Mouse (Mus musculus): Measurements from ENCODE around the gene Pla2g3.

The Pla2g3 gene

GRCm38 (mm10) chr11:3520919-3521318 lies 32.8 kb downstream of the Pla2g3 start:
- no peak for DNase-seq (ENCODE audit: low spot score in 2 of 2)

DNA sequence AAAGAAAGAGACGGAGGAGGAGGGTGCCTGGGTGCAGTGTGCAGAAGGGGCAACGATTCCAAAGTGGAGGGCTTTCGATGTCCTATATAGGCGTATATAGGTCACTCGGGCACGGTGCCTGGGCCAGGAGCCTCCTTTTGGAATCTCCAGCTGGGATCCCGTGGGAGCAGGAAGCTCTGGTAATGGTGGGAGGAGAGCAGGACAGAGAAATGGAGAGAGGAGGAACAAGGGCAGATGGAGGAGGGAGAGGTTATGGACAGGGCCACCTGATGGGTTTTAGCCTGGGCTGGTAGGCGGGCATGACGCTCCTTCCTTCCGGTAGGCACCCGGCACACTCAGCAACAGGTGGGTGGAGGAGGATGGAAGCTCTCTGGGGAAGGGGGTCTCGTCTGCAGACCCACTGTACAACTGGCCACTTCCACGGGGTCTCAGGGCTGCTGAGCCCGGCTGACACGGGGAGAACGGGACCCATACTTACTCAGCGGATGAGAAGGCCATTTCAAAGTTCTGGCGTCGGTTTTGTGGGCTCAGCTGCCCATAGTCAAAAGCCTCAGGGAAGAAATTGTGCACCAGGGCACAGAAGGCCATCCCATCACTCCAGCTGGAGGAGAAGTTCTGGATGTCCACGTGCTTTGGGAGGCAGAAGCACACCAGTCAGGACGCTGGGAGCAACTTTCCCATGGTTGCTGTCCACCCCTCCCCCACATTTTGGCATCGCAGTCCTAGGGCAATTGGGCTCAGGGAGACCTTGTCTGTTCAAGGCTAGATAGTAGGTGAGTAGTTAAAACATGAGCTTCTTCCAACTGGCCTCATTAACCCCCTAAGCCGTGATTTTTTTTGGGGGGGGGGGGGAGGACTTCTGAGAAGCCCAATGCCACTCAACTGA lies 33.5 kb downstream of the Pla2g3 start:
- no peak for DNase-seq (ENCODE audit: low spot score in 2 of 2)

DNA sequence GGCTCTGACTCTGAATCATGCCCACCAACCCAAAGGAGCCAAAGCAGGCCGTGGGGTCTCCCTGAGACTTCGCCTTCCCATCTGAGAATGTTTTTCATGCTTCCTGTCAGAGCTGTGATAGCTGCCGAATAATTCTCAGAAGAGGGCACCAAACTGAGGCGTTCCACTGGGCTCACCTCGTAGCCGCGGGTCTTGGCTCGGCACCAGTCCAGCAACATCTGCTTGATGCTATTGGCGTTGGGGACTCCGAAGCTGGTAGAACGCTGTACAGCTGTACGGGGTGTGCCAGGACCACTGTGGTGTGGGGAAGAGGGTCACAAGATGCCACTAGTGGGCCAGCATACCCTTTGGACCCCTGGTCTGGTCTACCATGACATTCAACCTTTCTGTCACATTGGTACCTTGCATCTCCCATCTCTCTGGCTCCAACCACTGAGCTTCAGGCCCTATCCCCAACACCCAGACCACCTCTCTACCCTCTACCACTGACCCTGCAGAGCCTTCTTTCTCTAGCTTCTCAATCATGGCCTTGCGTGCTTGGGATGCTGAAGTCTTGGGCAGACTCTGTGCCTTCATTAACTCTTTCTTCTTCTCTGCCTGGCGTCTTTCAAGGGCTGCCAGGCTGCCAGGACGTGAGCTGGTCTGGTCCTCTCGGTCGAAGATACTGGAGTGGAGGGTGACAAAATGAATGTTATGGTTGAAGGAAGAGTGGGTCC lies 34.4 kb downstream of the Pla2g3 start:
- DNase-seq (ENCODE audit: low spot score in 2 of 2) = no peak

DNA sequence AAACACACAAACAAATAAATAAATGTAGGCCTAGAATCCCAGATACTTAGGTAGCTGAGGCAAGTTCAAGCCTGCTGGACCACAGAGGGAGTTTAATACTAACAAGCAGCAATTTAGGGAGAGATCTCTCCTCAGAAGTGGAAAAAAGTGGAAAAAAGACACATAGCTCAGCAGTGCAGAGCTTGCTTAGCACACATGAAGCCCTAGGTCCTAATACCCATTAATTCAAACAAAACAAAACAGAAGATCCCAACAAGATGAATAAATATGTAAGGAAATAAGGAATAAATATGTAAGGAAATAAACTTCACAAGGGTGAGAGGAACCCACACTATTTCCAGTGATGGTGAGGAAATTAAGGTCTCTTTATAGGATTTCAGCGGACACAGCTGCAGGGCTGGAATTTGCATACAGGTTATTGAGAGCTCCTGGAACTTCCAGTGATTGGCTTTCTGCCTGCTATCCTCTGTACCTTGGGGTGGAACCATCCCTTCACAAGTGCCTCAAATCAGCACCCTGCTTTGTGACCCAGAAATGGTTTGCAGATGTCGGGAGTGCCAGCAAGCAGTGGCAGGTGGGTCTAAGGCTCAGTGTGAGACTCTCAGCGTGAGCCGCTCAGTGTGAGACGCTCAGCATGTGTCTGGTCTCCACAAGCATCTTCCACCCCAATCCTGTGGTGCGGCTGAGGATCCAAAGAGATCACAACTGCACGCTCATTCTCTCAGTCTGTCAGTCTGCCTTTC lies 35.9 kb downstream of the Pla2g3 start:
- no peak for DNase-seq (ENCODE audit: low spot score in 2 of 2)

- no peak for DNase-seq (ENCODE audit: low spot score in 2 of 2)
These were observed 37.5 kb downstream of the Pla2g3 start for GRCm38 (mm10) chr11:3525560-3525959.

DNA sequence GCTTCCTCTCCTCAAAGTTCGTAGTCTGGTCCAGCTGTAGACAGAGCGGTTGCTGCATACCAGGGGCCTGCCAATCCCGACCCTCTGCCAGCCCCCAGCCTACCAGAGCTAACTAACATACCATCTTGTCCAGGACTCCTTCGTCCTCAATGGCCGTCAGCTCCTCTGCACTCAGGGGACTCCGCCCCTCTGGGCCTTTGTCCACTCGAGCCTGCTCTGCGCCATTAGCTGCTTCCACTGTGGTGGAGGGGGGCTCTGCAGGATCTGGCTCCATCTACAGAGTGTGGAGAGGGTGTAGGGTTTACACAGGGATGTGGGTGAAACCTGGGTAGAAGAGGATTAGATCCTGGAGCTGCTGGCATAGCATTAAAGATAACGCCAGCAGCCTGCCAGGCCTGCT lies 38.1 kb downstream of the Pla2g3 start:
- no peak for DNase-seq (ENCODE audit: low spot score in 2 of 2)

- DNase-seq (ENCODE audit: low spot score in 2 of 2) = no peak
These were observed 39.1 kb downstream of the Pla2g3 start for GRCm38 (mm10) chr11:3526979-3527738.

GRCm38 (mm10) chr11:3527766-3528165 lies 39.7 kb downstream of the Pla2g3 start:
- DNase-seq (ENCODE audit: low spot score in 2 of 2) = no peak

DNA sequence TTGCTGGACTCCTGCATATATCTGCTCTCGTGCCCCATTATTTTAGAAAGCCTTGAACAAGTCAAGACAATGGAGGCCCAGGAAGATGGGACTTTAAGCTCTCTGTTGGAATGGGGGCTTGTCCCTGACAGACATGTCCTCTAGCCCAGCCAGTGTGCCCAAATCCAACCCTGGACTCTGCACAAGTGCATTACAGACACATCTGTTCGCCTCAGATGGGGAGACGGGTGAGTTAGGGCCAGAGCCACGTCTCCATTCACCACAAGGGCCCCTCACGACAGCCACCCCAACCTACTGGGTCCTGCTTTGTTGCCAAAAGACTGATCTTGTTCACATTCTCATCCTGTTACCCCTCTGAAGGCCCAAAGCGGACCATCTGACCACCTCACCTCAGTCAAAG lies 40.1 kb downstream of the Pla2g3 start:
- DNase-seq (ENCODE audit: low spot score in 2 of 2) = no peak

- DNase-seq (ENCODE audit: low spot score in 2 of 2) = no peak
These were observed 41.6 kb downstream of the Pla2g3 start for GRCm38 (mm10) chr11:3529476-3530252.

GRCm38 (mm10) chr11:3530731-3531130 lies 42.6 kb downstream of the Pla2g3 start:
- no peak for DNase-seq (ENCODE audit: low spot score in 2 of 2)

DNA sequence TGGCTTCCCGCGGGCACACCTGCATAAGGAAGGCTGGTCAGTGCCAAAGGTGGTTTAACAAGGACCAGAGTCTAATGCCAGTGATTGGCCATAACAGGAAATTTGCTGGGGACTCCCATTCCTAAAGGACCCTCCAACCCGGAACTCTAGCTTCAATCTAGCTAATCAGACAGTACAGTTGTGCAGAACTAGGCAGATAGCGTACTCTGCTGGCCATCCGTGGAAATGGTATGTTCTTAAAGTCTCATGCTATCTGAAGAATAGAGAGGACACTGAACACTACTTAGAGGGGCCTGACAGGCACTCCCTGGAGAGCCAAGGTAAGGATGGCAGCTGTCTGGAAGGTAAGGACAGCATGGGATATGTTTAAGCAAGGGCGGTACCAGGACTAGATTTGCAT lies 43.5 kb downstream of the Pla2g3 start:
- no peak for DNase-seq (ENCODE audit: low spot score in 2 of 2)

GRCm38 (mm10) chr11:3532101-3532931 lies 44.2 kb downstream of the Pla2g3 start:
- no peak for DNase-seq (ENCODE audit: low spot score in 2 of 2)

- no peak for DNase-seq (ENCODE audit: low spot score in 2 of 2)
These were observed 45.4 kb downstream of the Pla2g3 start for GRCm38 (mm10) chr11:3533406-3533932.

- no peak for DNase-seq (ENCODE audit: low spot score in 2 of 2)
These were observed 46.9 kb downstream of the Pla2g3 start for GRCm38 (mm10) chr11:3534956-3535355.

DNA sequence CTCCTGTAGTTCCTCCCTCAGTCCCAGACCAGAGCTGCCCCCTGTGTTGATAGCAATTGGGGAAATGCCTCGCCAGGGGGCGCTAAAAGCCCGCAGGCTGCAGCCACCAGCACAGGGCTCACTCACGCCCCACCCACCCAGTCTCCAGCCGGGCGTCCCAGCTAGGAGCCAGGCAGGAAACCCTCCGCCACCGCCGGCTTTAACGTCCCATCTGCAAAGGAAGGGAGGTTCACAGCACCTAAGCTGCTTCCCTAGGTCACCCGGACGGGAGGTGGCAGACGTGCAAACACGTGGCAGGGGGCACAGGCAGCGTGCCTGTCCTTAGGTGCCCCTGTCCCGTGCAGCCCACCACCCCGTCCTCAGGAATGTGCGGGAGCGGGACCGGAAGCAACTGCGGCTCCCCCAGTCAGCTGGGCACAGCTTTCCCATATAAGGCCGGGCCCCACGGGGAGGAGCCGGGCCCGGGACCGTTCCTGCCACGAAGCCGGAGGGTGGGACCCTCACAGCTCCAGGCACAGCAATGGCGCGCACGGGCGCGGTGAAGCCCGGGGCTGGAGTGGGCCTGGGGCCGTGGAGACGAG lies 47.4 kb downstream of the Pla2g3 start:
- DNase-seq (ENCODE audit: low spot score in 2 of 2) = peak; percentile 83 to 93

- no peak for DNase-seq (ENCODE audit: low spot score in 2 of 2)
These were observed 48.0 kb downstream of the Pla2g3 start for GRCm38 (mm10) chr11:3536082-3536481.

DNA sequence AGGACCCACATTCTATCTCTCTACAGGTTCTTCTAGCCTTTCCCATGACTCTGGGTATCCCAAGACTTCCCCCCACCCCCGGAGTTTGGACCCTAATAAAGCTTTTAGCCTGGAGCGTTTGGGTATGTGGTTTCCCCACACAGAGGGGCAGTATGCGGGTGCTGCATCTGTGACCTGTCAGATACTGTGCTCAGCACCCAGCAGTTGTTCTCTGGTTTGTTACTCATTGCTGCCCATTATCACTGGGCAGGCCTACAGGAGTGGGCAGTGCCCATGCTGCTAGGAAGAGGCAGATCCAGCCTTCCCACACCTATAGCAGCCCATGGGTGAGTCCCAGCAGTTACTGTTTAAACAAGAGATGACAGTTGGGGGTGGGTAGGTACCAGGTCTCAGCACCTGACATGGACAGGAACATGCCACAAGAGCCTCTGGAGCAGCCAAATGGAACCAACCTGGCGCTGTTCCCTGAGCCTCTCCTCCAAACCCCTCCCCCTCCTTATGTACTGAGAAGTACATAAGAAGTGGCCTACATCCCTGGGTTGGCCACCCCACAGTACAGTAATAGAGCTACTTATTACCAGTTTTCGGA lies 48.8 kb downstream of the Pla2g3 start:
- DNase-seq (ENCODE audit: low spot score in 2 of 2) = no peak

GRCm38 (mm10) chr11:3537711-3538110 lies 49.6 kb downstream of the Pla2g3 start:
- no peak for DNase-seq (ENCODE audit: low spot score in 2 of 2)
